Mouse (Mus musculus): Measurements from ENCODE around the gene Arhgef2.

Arhgef2 gene

DNA sequence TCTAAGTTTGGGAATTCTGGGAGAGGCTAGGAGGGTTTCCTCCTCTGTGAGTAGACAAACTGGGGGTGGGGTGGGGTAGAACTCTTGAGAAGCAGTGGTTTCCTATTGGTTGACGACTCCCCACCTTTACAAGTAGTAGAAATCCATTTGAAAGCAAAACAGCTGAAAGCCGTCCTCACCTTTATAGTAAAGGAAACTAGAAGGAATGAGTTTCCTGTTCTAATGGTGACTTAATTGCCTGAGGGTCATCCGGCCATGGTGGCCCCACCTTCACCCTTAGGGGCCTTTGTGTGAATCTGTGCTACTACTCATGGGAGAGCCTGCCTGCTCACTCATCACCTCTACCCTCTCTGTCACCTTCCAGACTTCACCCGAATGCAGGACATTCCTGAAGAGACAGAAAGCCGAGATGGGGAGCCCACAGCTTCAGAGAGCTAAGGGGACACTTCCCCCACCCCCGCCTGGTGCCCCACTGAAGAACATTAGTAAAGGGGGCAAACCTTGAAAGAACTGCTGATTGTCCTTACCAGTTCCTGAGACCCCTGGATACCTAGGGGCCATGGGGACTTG is 40.7 kb downstream of the Arhgef2 start:
- DNase-seq = peak; percentile 1 to 2

DNA sequence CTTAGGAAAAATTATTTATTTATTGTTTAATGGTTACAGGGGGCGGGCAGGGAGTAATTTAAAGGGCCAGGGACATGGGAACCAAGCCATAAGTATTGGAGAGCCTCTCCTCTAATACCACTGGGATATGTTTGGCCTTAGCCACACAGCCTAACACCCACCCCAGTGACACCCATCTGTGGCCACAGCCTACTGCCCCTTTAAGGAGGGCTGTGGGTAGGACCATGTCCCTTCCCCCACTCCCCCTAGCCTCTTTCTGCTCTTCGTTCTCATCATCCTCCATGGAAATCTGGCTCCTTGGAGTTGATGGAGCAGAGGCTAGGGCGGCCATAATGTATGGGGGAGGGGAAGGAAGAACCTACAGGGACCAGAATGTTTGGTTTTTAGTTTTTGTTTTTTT is 41.3 kb downstream of the Arhgef2 start:
- peak; percentile 1 for DNase-seq

DNA sequence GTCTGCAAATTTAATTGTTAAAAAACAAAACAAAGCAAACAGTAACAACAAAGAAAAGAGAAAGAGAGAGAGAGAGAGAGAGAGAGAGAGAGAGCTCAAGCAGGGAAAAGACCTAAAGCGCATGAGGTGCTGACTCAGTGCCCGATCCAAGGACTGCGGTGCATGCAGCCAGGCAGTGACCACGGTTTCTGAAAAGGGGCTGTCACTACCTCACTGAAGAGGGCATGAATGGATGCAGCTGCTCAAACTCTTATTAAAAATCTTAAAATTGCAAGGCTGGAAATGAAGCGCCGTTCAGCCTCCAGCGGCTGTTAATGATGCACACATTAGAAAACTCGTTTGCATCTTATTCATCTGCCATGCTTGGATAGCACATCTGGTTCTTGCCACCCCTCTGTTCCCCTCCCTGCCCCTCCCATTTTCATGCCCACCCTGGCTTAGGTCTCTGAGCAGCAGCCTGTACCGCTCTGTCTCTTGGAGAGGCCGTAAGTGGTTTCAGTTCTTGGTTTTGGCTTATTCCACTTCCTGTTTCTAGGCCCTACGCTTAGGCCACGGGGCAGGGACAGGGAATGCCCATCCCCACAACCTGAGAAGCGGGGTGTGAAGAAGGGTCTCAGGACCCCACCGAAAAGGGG is 42.1 kb downstream of the Arhgef2 start:
- DNase-seq = peak; percentile 1 to 3

DNA sequence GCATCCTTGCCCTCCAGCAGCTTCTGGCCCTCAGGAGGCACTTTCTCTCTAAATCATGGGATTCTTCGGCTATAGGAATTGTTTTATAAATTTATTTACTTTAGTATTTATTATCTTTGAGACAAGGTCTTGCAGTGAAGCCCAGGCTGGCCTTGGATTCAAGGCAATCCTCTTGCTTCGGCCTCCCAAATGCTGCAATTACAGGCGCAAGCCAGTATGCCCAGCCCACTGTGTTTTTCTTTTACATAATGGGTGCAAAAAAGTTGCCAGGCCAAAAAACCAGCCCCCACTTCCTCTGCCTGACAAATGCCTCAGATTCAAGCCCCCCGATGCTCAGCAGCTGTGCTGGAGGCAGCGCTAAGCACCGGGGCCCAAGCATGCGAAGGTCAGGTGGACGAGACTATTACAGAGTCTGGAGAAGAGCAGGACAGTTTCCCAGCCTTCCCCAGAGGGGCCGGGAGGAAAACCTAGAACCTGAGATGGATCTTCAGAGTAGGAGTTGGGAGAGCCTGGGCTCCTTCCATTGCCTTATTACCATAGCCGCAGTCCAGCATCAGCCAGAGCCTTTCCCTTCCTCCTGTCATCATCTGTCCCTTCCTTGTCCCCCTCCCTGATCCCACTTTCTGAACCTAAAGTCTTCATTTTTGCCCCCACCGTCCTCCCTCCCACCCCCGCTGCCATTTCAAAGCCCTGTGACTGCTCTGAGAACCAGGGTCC is 42.8 kb downstream of the Arhgef2 start:
- peak in 1 of 2 experiments; percentile 11 for DNase-seq

DNA sequence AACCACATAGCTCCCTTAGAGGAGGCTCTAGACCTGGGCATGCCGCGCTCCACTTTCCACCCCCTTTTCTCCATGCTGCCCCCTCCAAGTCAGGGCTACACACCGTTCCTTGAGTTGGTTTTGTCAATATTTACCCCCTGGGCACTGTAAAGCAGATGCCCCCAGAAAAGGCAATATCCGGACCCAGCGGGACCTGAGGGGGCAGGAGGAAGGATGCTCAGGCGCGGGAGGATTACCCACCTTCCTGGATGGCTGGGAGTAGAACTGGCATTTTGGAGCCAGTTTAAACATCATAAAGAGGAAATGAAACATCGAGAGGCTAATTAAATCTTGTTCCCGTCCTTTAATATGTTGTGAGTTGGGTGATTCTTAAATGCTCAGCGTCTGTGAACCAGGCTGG is 43.4 kb downstream of the Arhgef2 start:
- DNase-seq = peak in 1 of 2 experiments; percentile 4

DNA sequence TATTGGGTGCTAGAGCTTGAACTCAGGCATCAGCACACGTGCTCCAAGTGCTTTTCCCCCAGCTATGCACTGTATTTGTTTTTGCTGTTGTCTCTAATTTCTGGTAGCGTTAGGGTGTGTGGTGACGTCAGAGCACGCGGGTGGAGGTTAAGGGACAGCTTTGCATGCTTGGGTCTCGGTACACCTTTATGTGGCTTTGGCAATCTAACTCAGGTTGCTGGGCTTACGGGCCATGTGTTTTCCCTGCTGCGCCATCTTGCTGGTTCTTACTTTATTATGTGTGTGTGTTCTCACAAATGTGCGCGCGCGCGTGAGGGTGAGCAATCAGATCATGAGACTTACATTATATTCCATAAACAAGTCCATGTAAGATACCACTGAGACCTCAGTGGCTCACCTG is 44.2 kb downstream of the Arhgef2 start:
- DNase-seq = peak in 1 of 2 experiments; percentile 1

DNA sequence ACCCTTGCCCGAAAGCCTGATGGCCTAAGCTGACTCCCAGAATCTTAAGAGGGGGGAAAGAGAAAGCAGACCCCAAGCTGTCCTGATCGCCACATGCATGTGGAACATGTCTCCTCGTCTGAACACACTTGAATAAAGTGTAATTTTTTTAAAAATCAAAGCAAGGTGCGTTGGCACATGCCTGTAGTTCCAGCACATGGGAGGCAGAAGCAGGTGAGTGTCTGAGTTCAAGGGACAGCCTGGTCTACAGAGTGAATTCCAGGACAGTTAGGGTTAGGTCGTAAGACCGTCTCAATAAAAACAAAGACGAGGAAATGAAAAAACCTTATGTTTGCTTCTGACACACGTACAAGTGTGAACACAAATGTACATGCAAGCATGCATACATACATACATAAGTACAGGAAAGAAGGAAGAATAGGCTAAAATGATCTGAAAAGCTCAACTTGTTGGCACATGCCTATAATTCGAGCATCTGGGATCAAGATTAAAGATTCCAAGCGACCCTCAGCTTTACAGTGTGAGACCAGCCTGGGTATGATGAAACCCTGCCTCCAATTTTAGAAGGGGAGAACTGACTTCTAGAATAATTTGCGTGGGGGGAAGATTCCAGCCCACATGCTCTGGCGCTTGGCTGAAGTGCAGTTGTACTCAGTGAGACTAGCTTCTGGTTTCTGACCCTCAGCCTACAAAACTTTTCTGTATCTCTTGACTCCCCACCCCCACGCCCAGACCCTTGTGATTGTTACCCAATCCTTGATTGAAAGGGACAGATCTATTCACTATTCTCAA is 45.1 kb downstream of the Arhgef2 start:
- peak in 1 of 2 experiments; percentile 40 for DNase-seq

DNA sequence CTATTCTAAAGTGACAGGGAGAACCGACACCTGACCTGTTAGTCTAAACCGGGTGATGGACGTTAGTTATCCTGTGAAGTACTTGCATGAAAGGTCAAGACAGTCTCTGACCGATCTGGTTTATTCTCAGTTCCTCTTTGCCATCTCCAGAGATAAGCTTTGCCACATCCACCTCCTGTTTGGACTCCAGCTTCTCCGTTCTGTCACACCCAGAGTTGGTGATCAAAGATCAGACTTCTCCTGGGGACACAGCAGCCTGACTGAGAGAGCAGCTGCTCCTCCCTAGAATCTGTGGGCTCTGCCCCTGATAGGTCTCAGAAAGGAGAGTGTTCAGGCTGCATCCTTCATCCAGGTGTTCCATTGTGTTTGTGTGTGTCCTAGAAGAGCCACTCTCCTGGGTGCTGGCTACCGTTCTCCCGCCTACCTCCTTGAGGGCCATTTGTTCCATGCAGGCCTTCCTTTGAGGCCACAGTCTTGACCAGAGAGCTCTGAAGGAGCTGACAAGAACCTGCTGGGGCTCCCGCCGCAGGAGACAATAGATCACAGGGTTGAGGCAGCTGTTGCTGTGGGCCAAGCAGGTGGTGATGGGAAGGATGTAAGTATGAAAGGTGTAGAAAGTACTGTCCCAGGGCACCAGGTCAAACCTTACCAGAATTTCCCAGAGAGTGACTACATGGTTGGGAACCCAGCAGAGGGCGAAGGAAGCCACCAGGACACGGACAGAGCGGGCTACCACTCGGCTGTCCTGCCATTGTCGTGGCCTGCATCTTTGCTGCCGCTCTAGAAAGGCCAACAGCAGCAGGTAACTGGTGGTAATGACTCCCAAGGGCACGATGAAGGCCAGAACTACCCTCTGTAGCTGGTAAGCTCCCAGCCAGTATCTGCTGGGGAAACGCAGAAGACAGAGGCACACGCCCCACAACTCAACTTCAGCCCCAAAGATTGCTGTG is 46.2 kb downstream of the Arhgef2 start:
- peak in 1 of 2 experiments; percentile 5 for DNase-seq

DNA sequence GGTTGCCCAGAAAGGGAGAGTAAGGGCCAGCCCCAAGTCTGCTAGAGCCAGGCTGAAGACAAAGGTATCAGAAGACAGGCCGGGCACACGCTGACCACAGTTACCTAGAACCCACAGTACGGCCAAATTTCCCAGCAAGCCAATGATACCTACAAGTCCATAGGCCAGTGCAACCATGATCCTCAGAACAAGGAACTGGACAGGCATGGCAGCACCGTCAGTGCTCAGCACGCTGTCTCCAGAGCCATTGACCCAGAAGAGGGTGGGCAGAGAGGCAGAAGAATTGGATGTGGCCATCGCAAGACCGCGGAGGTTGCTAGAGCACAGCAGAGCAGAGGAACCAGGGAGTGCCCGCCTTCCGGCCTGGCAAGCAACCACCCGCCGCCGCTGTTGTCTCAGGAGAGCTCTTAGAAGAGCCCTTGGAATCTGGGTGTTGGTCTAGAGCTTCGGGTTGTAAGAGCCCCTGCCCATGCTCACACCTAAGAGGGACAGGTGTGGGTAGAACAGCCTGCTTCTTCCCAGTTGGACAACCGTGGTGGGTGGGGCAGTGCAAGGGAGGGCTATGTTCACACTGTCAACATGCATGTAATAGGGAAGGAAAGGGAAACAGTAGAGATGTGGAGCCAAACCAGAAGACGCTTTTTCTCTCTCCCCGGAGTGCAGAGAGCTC is 47.2 kb downstream of the Arhgef2 start, which contains the start of gene Rxfp4:
Gene Rxfp4, minus strand, starts transcription at position 297 of the 670 bp plus-strand sequence.
- no peak for DNase-seq

DNA sequence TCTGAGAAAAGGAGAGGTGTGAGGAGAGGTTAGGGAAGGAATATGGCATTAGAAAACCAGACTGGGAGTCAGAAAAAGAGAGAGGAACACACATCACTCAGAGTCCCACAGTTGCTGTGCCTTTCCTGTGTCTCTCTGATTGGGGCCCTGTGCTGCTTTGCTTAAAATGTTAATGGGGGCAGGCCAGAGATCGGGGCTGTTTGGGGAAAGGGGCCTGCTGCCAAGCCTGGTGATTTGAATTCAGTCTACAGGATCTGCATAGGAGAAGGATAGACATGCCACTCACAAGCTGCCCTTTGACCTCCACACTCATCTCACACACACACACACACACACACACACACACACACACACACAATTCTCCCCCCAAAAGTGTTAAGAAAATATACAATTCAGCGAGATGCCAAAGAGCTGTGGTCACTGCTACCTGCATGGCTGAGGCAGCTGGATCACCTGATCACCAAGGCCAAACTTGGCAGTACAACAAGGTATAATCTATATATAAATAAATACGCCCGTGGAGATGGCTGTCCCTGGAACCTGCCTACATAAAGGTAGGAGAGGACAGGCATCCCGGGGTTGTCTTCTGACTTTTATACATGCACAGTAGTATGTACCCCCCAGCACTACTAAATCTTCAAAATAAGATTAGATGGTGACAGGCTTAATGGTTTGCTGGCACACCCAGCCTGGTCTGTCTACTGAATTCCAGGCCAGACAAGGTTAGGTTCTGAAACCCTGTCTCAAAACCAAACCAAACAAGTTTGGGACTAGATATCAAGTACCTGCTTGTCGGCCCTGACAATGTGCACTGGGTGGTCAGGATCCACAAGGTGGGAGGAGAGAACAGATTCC is 48.0 kb downstream of the Arhgef2 start:
- DNase-seq = no peak

DNA sequence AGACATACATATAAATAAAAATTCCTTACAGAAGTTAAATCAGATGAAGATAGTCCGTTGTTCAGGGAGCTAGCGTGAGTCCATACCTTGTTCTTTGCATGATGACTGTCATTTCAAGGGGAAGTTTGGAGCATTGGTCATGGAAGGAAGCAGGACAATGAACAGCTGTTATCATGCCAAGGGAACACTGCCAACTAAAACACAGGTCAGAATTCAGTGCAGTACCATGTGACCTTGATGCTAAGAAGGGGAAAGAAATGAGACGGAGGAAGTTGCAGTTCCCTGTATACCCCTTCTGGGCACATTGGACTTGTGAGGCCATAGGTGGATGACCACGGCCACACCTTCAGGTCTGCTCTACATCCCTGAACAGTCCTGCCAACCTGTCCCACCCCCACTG is 48.9 kb downstream of the Arhgef2 start:
- no peak for DNase-seq

DNA sequence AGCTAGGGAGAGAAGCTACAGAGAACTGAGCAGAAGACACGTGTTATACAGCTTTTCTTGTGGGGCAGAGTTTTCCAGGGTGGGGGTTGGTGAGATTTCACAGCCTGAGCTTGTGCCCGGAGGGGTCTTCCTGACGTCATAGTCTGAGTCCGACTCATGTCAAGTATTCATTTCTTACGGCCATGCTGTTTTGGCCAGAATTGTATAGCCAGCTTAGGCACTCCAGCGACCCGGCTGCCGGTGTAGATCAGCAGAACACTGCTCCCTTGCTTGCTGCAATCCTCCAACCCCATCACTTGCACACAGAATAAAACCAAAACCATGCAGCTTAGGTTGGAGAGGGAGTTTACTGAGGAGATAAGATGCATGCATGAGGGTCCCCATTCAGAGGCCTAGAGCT is 49.9 kb downstream of the Arhgef2 start:
- DNase-seq = no peak

DNA sequence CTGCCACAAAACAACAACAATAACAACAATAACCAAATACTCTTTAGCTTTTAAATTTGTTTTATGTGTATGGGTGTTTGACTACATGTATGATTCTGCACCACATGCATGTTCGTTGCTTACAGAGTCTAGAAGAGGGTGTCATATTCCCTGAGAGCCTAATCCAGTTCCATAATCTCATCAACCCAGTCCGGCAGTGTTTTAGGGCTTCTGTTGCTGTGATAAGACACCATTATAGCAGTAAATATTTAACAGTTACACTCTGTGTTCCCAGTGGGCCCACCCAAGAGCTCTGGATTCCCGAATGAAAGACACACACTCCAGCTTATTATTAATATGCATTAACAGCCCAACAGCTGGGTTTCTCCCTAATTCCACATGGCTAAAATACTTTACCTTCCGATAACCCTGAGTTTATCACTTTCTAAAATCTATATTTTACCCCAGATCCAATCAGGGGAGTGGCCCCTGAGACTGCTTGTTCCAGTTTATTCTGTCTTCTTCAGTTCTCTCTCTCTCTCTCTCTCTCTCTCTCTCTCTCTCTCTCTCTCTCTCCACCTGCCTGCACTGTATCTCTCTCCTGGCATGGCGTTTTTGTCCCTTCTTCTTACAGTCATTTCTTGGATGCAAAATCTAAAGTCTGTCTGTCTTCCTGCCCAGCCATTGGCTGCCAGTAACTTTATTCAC is 52.8 kb downstream of the Arhgef2 start:
- DNase-seq = no peak

DNA sequence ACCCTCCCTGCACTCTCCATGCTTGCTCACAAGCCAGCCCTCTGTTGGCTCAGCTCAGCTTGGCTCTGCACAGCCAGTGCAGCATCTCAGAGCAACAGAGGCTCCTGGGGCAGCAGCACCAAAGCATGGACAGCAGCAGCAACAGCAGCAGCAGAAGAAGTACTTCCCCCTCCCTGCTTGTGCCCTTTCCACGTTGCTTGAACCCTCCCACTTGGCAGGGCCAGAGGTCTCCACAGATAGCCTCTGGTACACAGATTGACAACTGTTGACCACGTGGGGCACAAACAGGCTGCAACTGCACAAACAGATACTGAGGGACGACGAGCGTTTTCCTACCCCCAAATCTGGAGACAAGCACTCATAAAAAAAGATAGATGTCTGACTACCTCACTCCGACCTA is 54.0 kb downstream of the Arhgef2 start:
- DNase-seq = no peak

DNA sequence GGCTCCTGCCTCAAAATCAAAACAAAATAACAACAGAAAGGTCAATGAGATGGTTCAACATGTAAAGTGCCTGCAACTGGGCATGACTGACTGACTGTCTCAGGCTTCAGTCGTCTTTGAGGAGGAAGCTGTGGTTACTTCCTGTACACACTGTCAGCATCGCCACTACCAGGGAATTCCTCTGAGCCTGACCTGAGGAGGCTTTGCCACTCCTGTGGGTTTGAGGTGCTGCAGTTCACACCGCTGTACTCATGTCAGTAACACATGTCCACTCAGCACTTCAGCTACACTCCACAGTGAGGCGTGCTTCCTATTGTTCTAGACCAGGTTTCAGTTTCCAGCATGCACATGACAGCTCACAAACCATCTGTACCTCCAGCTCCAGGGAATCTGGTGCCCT is 58.3 kb downstream of the Arhgef2 start:
- DNase-seq = peak in 1 of 2 experiments; percentile 8

DNA sequence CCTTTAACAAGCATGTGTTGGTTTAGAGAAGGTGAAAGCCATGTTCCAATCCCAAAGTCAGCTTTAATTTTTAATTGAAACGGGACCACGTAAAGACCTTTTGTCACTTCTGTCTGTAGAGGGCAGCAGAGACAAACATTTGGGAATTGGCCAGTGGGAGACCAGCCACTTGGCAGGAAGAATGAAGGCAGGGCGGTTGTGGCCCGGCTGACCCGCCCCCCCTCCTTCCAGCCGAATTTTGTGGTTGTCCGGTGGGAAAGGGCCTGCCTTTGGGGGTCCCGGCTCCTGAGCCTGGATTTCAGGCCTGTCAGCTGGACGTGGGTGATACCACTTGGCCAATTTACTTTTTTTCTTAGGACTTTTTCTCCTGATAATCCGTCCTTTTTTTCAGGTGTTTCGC is 71.6 kb downstream of the Arhgef2 start:
- peak; percentile 73 to 81 for DNase-seq

DNA sequence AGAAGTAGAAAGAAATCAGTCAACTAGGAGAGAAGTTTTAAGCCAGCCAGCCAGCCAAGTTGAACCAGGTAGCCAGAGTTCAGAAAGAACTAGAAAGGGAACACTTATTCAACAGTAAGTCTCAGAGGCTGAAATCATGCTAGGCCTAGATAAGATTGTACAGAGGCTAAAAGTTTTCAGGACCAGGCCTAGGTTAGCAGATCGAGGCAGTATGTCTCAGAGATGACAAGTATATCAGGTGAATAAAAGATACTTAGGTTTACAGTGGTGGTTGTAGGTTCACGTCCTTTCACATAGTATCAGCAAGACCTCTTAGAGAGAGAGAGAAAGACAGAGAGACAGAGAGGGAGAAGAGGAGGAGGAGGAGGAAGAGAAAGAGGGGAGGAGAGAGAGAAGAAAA is 78.0 kb downstream of the Arhgef2 start:
- DNase-seq = no peak

DNA sequence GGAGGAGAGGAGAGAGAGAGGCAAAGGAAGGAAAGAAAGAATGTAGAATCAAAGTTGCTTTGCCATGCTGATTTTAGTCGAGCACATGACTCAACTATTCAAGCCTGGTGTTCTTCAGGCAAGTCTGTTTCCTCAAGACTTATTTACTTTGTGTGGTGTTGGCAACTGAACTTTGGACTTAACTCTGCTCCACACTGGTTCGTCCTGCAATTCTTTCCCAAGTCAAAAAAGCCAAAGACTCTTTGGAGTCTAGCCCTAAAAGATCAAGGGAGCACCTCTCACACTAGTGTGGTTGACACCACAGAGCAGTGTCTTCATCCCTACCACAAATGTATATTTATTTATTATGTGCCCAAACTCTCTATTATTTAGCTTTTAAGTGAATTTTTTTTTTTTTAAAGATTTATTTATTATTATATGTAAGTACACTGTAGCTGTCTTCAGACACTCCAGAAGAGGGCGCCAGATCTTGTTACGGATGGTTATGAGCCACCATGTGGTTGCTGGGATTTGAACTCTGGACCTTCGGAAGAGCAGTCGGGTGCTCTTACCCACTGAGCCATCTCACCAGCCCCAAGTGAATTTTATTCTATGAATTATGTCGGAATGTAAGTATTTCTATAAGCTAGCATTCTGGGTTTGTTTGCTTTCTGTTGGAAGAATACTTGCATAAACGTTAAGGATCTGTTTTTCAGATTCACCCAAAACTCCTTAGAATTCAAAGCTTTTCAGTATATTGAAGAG is 78.6 kb downstream of the Arhgef2 start:
- no peak for DNase-seq

All from kidney, postnatal 4 days (tissue).